Mouse (Mus musculus): ENCODE data around the gene Plod2.

The Plod2 gene

GRCm38 (mm10) chr9:92555006-92555958 is 13.3 kb downstream of the Plod2 start:
- no peak for DNase-seq (ENCODE audit: low read depth, low spot score)

- no peak for DNase-seq (ENCODE audit: low read depth, low spot score)
Observed at GRCm38 (mm10) chr9:92559750-92560149, 17.7 kb downstream of the Plod2 start.

- no peak for DNase-seq (ENCODE audit: low read depth, low spot score)
Observed at GRCm38 (mm10) chr9:92560840-92561547, 19.0 kb downstream of the Plod2 start.

- no peak for DNase-seq (ENCODE audit: low read depth, low spot score)
Observed at GRCm38 (mm10) chr9:92562416-92562815, 20.4 kb downstream of the Plod2 start.

GRCm38 (mm10) chr9:92563306-92563705 is 21.3 kb downstream of the Plod2 start:
- DNase-seq (ENCODE audit: low read depth, low spot score) = no peak

GRCm38 (mm10) chr9:92564391-92564790 is 22.4 kb downstream of the Plod2 start:
- no peak for DNase-seq (ENCODE audit: low read depth, low spot score)

GRCm38 (mm10) chr9:92566234-92566633 is 24.2 kb downstream of the Plod2 start:
- no peak for DNase-seq (ENCODE audit: low read depth, low spot score)

GRCm38 (mm10) chr9:92567474-92567873 is 25.5 kb downstream of the Plod2 start:
- DNase-seq (ENCODE audit: low read depth, low spot score) = no peak

- no peak for DNase-seq (ENCODE audit: low read depth, low spot score)
Observed at GRCm38 (mm10) chr9:92568798-92569197, 26.8 kb downstream of the Plod2 start.

GRCm38 (mm10) chr9:92572376-92573108 is 30.5 kb downstream of the Plod2 start:
- DNase-seq (ENCODE audit: low read depth, low spot score) = no peak

- DNase-seq (ENCODE audit: low read depth, low spot score) = no peak
Observed at GRCm38 (mm10) chr9:92583876-92584275, 41.9 kb downstream of the Plod2 start.

- DNase-seq (ENCODE audit: low read depth, low spot score) = no peak
Observed at GRCm38 (mm10) chr9:92586025-92586424, 44.0 kb downstream of the Plod2 start.

GRCm38 (mm10) chr9:92587391-92587790 is 45.4 kb downstream of the Plod2 start:
- no peak for DNase-seq (ENCODE audit: low read depth, low spot score)

- DNase-seq (ENCODE audit: low read depth, low spot score) = no peak
Observed at GRCm38 (mm10) chr9:92588226-92588625, 46.2 kb downstream of the Plod2 start.

GRCm38 (mm10) chr9:92589021-92589420 is 47.0 kb downstream of the Plod2 start:
- no peak for DNase-seq (ENCODE audit: low read depth, low spot score)

- DNase-seq (ENCODE audit: low read depth, low spot score) = no peak
Observed at GRCm38 (mm10) chr9:92591482-92591881, 49.5 kb downstream of the Plod2 start.

- no peak for DNase-seq (ENCODE audit: low read depth, low spot score)
Observed at GRCm38 (mm10) chr9:92592757-92593156, 50.7 kb downstream of the Plod2 start.

- DNase-seq (ENCODE audit: low read depth, low spot score) = no peak
Observed at GRCm38 (mm10) chr9:92594491-92594890, 52.5 kb downstream of the Plod2 start.

- DNase-seq (ENCODE audit: low read depth, low spot score) = no peak
Observed at GRCm38 (mm10) chr9:92595296-92595695, 53.3 kb downstream of the Plod2 start.

GRCm38 (mm10) chr9:92596916-92597547 is 55.0 kb downstream of the Plod2 start:
- no peak for DNase-seq (ENCODE audit: low read depth, low spot score)

GRCm38 (mm10) chr9:92597776-92598175 is 55.8 kb downstream of the Plod2 start:
- no peak for DNase-seq (ENCODE audit: low read depth, low spot score)

Measured in telencephalon, adult 2 months (tissue).